Mouse (Mus musculus) layer of hippocampus, adult 9-10 months (tissue): ENCODE results near the gene Prl8a1.

Source experiments
- DNase-seq: peaks from one replicate; pipeline ENCODE4 v3.0.0; 2022; ENCODE audit warnings: low spot score

Gene Prl8a1

DNA sequence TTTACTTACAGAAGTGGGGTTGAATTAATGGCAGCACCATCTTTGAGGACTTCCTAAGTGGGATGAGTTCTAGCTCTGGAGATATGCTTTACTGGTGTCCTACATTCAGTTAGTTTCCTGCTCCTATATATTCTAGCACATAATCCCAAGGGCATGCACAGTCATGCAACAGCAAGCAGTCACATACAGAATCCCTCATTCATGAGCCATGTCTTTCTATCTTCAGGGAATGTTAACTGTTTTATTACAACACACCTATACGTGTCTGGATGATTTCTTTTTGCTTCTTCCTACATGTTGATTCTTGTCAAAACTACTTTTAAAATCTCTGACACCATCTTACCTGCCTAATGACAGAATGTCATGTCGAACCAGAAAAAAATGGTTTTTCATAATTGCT, at the start of gene Prl8a1:
TSS of gene Prl8a1 (minus strand) at position 101 of the 400 bp plus-strand sequence.
- DNase-seq: no peak

DNA sequence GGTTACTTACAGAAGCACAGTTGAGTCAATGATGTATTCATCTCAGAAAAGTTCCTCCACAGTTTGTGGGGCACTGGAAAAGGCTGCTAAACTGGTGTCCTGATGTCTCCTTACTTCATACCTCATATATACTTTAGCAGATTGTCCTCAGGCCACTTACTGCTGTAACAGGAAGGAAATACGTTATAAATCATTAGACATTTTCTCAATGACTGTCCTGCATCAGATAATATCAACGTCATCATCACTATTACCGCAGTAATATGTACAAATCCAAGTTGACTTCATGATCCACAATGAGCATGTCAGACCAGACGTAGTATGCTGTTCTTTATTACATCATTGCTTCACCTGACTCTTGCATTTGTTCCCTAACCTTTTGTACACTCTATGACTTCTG, 28.5 kb upstream of the Prl8a1 start, which contains the start of gene Prl7b1:
TSS of gene Prl7b1 (minus strand) at position 101 of the 400 bp plus-strand sequence.
- no peak for DNase-seq

DNA sequence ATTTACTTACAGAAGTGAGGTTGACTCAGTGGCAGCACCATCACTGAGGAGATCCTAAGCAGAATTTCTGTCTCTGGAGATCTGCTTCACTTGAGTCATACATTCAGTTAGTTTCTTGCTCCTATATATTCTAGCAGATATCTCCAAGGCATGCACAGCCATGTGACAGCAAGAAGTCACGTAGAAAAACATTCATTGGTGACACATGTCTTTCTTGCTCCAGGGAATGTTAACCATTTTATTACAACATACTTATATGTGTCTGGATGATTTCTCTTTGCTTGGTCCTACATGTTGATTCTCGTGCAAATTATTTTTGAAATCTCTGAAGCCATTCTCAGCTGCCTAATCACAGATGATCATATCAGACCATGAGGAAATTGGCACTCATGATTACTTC, 17.5 kb downstream of the Prl8a1 start, which contains the start of gene Prl8a9:
TSS of gene Prl8a9 (minus strand) at position 101 of the 400 bp plus-strand sequence.
- DNase-seq: no peak

DNA sequence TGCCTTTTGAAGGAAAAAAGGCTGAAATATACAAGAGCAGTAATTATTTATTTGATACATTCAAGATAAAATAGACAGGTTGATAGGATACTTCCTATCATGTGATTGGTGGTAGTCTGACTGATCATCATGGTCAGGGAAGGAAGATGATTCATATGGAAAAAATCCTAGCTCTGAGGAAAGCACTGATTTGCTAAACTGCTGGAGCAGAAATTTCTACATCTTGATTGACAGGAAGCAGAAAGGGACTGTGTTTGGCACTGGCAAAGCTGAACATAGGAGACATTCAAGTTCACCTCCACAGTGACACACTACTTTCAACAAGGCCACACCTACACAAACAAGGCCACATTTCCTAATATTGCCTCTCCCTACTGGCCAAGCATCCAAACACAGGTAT, 28.6 kb downstream of the Prl8a1 start:
- no peak for DNase-seq
